Mouse (Mus musculus) lung, adult 18-20 months (tissue): ENCODE data around the gene Ublcp1.

ENCODE experiments used
- DNase-seq, 2 experiments: peaks; one replicate each; pipeline ENCODE4 v3.0.0; 2022; ENCODE audit warnings: mixed read lengths in 2 of 2

The Ublcp1 gene

GRCm38 (mm10) chr11:44414605-44415004, 55.7 kb downstream of the Ublcp1 start:
- DNase-seq, result no peak

- DNase-seq, result no peak
Observed at GRCm38 (mm10) chr11:44413371-44413770, 56.9 kb downstream of the Ublcp1 start.

GRCm38 (mm10) chr11:44412276-44412675, 58.0 kb downstream of the Ublcp1 start:
- DNase-seq, result no peak

GRCm38 (mm10) chr11:44410413-44410812, 59.9 kb downstream of the Ublcp1 start:
- DNase-seq, result no peak

GRCm38 (mm10) chr11:44408626-44409025, 61.7 kb downstream of the Ublcp1 start:
- DNase-seq, result no peak

- DNase-seq, result no peak
Observed at GRCm38 (mm10) chr11:44406457-44406856, 63.8 kb downstream of the Ublcp1 start.

- no peak for DNase-seq
Observed at GRCm38 (mm10) chr11:44405961-44406360, 64.3 kb downstream of the Ublcp1 start.

GRCm38 (mm10) chr11:44405113-44405512, 65.2 kb downstream of the Ublcp1 start:
- no peak for DNase-seq
